Mouse (Mus musculus) embryo, embryonic 11 days (tissue): ENCODE results near the gene Ilkap.

Experiments used
- DNase-seq: peaks from one replicate; pipeline ENCODE4 v3.0.0-alpha.2; 2015

Gene Ilkap

GRCm38 (mm10) chr1:91413898-91414594 lies 15.4 kb upstream of the Ilkap start, which contains the start of gene Hes6:
Hes6 (minus strand) TSS chr1:91414038.
- DNase-seq = peak; percentile 91

GRCm38 (mm10) chr1:91413536-91413897 lies 14.9 kb upstream of the Ilkap start:
- no peak for DNase-seq

GRCm38 (mm10) chr1:91413030-91413506 lies 14.5 kb upstream of the Ilkap start:
- peak; percentile 98 for DNase-seq

GRCm38 (mm10) chr1:91412286-91413029 lies 13.8 kb upstream of the Ilkap start:
- DNase-seq = peak; percentile 40

GRCm38 (mm10) chr1:91411631-91412285 lies 13.1 kb upstream of the Ilkap start:
- no peak for DNase-seq

GRCm38 (mm10) chr1:91407819-91408218 lies 9.2 kb upstream of the Ilkap start:
- DNase-seq = no peak

GRCm38 (mm10) chr1:91405406-91406169 lies 7.0 kb upstream of the Ilkap start:
- no peak for DNase-seq

- no peak for DNase-seq
These were observed 6.4 kb upstream of the Ilkap start for GRCm38 (mm10) chr1:91404976-91405375.

- DNase-seq = no peak
These were observed 722 bp downstream of the Ilkap start for GRCm38 (mm10) chr1:91397927-91398259.

- no peak for DNase-seq
These were observed 8.2 kb downstream of the Ilkap start for GRCm38 (mm10) chr1:91390369-91390768.

- no peak for DNase-seq
These were observed 17.5 kb downstream of the Ilkap start for GRCm38 (mm10) chr1:91381091-91381471.

- DNase-seq = peak; percentile 87
These were observed 18.0 kb downstream of the Ilkap start for GRCm38 (mm10) chr1:91380453-91381090.

GRCm38 (mm10) chr1:91373414-91373835 lies 25.2 kb downstream of the Ilkap start:
- no peak for DNase-seq

- DNase-seq = no peak
These were observed 28.6 kb downstream of the Ilkap start for GRCm38 (mm10) chr1:91370055-91370454.

- DNase-seq = no peak
These were observed 29.2 kb downstream of the Ilkap start for GRCm38 (mm10) chr1:91369408-91369807.

GRCm38 (mm10) chr1:91367295-91367694 lies 31.3 kb downstream of the Ilkap start:
- no peak for DNase-seq

- peak; percentile 83 for DNase-seq
These were observed 32.2 kb downstream of the Ilkap start, which contains the start of gene Erfe for GRCm38 (mm10) chr1:91366215-91367108. Erfe (plus strand) TSS chr1:91366430.

GRCm38 (mm10) chr1:91365816-91366214 lies 32.8 kb downstream of the Ilkap start:
- no peak for DNase-seq

- DNase-seq = no peak
These were observed 33.6 kb downstream of the Ilkap start for GRCm38 (mm10) chr1:91364822-91365644.

- DNase-seq = no peak
These were observed 36.5 kb downstream of the Ilkap start for GRCm38 (mm10) chr1:91362113-91362512.
